Mouse (Mus musculus): Measurements from ENCODE around the gene Abcb6. TPM values are rescaled to one million over a fixed set of nuclear protein-coding genes. Genes with fewer than 3 reads are reported as not detected.
A peak's percentile ranks its signal among the peaks of the same experiment; 100 is the strongest.

The Abcb6 gene
- total RNA-seq (2015; ENCODE audit: low replicate concordance): 198 and 219 TPM in 2 replicates
- total RNA-seq (2017; ENCODE audit: low replicate concordance): 116 and 174 TPM in 2 replicates

DNA sequence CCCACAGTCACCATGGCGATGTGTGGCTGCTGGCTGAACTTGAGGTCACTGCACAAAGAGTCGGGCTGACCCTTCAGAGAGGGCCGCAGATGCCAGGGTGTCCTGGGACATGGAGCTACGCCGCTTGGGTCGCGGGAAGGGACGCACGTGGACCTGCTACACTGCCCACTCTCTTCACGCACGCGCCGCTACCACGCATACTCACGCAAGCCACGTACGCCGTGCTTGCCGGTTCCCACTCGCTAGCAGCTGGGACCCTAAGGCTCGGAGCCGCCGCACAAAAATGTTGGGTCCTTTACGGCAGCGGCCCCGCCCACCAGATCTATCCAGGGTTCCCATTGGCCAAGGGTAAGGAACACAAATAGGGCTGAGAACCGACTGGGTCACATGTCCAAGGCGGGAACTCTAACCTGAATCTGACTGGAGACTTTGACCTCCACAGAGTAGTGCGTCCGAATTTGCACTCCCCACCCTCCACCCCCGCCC is at the start of gene Abcb6:
Abcb6 (minus strand) TSS at position 288 of the 486 bp plus-strand sequence.
- peak; percentile 85 for ATAC-seq (replicated peaks; ENCODE audit: low FRiP score, poor library complexity, severe bottlenecking)

- ATAC-seq (replicated peaks; ENCODE audit: low FRiP score, poor library complexity, severe bottlenecking): peak; percentile 81
These were observed 49.0 kb upstream of the Abcb6 start for GRCm38 (mm10) chr1:75229158-75229557.

DNA sequence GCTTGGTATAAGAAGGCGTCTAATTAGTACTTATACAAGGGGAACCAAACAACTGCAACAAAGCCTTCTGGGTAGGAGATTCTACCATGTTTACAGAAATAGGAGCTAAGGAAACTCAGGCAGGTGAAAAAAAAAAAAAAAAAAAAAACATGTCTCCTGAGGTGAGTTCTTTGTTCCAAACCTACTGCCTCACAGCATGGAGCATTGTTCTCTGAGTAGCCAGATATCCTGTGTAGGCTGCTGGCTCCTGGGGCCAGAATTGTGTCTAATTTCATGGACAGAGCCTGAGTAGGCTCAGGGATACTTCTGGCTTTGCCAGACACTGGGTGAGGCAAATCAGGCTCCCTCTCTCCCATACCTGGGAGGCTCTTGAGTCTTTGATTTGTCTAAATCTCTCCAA is 47.5 kb upstream of the Abcb6 start:
- no peak for ATAC-seq (replicated peaks; ENCODE audit: low FRiP score, poor library complexity, severe bottlenecking)

DNA sequence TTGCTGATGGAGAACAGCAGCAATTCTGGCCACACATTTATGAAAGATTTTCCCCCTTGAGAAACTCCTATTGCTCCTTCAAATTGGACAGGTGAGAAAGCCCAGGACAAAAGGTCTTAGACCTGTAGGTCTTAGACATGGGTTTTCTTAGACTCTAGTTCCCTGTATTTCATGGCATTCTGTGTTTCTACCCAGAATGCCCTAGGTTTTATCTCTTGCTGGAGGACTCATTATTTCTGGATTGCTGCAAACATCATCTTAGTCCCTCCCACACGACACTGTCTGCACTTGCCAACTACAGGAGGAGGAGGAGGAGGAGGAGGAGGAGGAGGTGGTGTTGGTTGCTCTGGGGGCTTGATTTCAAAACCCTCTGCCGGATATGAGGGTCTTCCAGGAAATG is 45.9 kb upstream of the Abcb6 start:
- no peak for ATAC-seq (replicated peaks; ENCODE audit: low FRiP score, poor library complexity, severe bottlenecking)

DNA sequence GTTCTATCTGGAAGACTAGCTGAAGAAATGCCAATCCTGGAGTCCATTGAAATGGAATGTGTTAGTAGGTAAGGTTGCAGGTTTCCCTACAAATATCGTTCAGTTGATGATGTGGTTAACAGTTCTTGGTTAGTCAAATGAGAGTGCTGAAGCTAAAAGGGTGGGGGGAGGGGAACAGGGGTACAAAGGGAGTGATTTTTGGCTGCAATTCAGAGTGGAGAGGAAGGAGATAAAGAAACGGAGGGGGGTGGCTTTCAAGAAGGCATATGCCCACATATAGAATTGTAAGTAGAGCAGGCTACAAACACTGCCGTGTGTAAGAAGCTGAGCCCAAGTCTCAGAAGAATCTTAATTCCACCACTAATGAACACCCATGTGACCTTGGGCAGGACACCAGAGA is 45.3 kb upstream of the Abcb6 start:
- ATAC-seq (replicated peaks; ENCODE audit: low FRiP score, poor library complexity, severe bottlenecking): no peak

GRCm38 (mm10) chr1:75223532-75223931 is 43.3 kb upstream of the Abcb6 start:
- no peak for ATAC-seq (replicated peaks; ENCODE audit: low FRiP score, poor library complexity, severe bottlenecking)

DNA sequence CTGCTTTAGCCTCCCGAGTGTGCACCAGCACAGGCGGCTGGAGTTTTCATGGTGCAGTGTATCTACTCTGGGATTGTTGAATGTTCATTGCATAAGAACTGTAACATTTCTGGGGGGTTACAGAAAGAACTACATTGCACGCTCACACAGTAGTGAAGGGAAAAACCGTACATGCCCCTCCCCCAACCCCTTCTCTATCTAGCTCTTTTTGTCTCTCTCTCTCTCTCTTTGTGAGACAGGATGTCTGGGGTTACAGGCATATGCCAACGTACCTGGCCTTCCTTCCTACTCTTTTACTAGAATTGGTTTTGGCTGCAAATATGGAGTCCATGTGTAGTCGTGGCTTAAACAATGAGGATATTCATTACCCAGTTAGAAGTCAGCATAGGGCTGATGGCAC is 42.7 kb upstream of the Abcb6 start:
- no peak for ATAC-seq (replicated peaks; ENCODE audit: low FRiP score, poor library complexity, severe bottlenecking)

GRCm38 (mm10) chr1:75221538-75221937 is 41.3 kb upstream of the Abcb6 start:
- no peak for ATAC-seq (replicated peaks; ENCODE audit: low FRiP score, poor library complexity, severe bottlenecking)

GRCm38 (mm10) chr1:75219531-75219930 is 39.3 kb upstream of the Abcb6 start, which contains the start of gene Tuba4a:
Tuba4a (minus strand) TSS chr1:75219865.
- ATAC-seq (replicated peaks; ENCODE audit: low FRiP score, poor library complexity, severe bottlenecking): peak; percentile 7; the same call in 1 of the 2 replicates

DNA sequence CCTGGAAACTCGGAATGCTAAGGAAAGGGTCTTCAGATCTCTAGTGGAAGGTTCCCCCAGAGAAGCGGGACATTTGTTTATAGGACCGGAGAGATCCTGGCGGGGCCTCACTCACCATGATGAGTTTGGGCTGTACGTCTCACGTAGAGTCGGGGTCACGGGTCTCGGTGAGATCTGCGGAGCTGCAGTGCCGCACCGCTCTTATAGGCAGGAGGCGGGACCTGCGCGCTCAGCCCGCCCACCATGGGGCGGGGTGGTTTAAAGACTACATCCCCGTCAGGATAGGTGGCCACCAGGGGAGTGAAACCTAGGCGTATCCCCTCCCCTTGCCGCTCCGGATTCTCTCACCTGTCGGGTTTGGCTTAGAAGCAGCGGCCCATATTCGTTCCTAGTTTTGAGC is 38.9 kb upstream of the Abcb6 start:
- peak; percentile 79 for ATAC-seq (replicated peaks; ENCODE audit: low FRiP score, poor library complexity, severe bottlenecking)

GRCm38 (mm10) chr1:75218227-75219001 is 38.2 kb upstream of the Abcb6 start:
- peak; percentile 65 for ATAC-seq (replicated peaks; ENCODE audit: low FRiP score, poor library complexity, severe bottlenecking)

- no peak for ATAC-seq (replicated peaks; ENCODE audit: low FRiP score, poor library complexity, severe bottlenecking)
These were observed 37.7 kb upstream of the Abcb6 start for GRCm38 (mm10) chr1:75217893-75218226.

DNA sequence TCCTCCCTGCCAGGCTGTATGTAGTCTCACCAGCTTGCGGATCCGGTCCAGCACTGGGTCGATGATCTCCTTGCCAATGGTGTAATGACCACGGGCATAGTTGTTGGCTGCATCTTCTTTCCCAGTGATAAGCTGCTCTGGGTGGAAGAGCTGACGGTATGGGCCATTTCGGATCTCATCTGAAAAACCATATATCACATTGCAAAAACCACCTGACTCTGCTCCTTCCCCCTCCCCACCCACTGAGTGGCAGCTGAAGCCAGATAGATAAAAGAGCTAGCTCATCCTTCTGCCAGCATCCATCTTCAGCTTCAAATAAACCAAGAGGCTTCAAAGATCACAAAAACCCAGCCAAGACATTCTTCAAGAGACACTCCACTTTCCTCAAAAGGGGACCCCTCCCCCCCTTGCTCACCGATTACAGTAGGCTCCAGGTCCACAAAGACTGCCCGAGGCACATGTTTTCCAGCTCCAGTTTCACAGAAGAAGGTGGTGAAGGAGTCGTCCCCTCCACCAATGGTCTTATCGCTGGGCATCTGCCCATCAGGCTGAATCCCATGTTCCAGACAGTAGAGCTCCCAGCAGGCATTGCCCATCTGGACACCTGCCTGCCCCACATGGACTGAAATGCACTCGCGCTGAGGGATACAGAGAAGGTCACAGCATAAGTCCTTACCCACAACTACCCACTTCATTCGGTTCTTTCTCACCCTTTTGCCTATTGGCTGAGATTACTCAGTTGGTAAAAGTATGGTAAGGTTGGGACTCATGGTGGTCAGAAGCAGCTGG is 36.8 kb upstream of the Abcb6 start:
- peak; percentile 62 for ATAC-seq (replicated peaks; ENCODE audit: low FRiP score, poor library complexity, severe bottlenecking)

DNA sequence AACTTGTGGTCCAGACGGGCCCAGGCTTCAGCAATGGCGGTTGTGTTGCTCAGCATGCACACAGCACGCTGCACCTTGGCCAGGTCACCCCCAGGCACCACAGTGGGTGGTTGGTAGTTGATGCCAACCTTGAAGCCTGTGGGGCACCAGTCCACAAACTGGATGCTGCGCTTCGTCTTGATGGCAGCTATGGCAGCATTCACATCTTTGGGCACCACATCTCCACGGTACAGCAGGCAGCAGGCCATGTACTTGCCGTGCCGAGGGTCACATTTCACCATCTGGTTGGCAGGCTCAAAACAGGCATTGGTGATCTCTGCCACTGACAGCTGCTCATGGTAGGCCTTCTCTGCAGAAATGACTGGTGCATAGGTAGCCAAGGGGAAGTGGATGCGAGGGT is 35.6 kb upstream of the Abcb6 start:
- no peak for ATAC-seq (replicated peaks; ENCODE audit: low FRiP score, poor library complexity, severe bottlenecking)

- no peak for ATAC-seq (replicated peaks; ENCODE audit: low FRiP score, poor library complexity, severe bottlenecking)
These were observed 34.7 kb upstream of the Abcb6 start for GRCm38 (mm10) chr1:75214886-75215285.

- ATAC-seq (replicated peaks; ENCODE audit: low FRiP score, poor library complexity, severe bottlenecking): no peak
These were observed 34.2 kb upstream of the Abcb6 start for GRCm38 (mm10) chr1:75214442-75214841.

- ATAC-seq (replicated peaks; ENCODE audit: low FRiP score, poor library complexity, severe bottlenecking): 0 out of 2 replicates have a peak, but pooled peaks have one; percentile 15
These were observed 32.9 kb upstream of the Abcb6 start for GRCm38 (mm10) chr1:75213096-75213495.

DNA sequence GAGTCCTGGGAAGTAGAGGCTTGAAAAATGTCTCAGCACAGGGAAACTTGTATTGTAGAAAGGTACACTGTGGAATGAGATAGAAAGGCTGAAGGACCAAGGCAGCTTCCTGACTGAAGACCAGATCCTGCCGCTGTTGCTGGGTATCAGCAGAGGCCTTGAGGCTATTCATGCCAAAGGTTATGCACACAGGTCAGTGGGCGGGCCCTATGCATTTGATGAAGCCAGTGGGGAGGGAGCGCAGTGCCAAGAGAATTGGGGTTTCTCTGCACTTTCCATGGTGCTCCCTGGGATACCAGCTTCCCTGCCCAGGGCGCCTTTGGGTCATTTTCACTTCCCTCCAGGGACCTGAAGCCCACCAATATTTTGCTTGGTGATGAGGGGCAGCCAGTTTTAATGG is 32.4 kb upstream of the Abcb6 start:
- no peak for ATAC-seq (replicated peaks; ENCODE audit: low FRiP score, poor library complexity, severe bottlenecking)

- ATAC-seq (replicated peaks; ENCODE audit: low FRiP score, poor library complexity, severe bottlenecking): no peak
These were observed 31.0 kb upstream of the Abcb6 start for GRCm38 (mm10) chr1:75211141-75211708.

All from erythroid progenitor cell, adult 5-6 weeks (primary cell).